Mouse (Mus musculus): ENCODE results near the gene Gm3383. TPM values are rescaled to one million over a fixed set of nuclear protein-coding genes. Genes with fewer than 3 reads are reported as not detected.
"Not testable (repeated sequence)": the region's sequence is repeated elsewhere in the genome, so short reads cannot be mapped to it uniquely, and the experiment has no call there.

Gene Gm3383
- 3.3 and 4.5 TPM in 2 replicates for polyA plus RNA-seq (2012; rRNA removed)

GRCm38 (mm10) chr14:5807882-5808281 lies at the start of gene Gm3383:
Gene Gm3383 (minus strand): TSS chr14:5807982.
- not testable (repeated sequence) for DNase-seq (ENCODE audit: low spot score)

- not testable (repeated sequence) for DNase-seq (ENCODE audit: low spot score)
These were observed 48.1 kb upstream of the Gm3383 start for GRCm38 (mm10) chr14:5855911-5856310.

GRCm38 (mm10) chr14:5830229-5830628 lies 22.4 kb upstream of the Gm3383 start, which contains the start of gene Gm3424:
Gene Gm3424 (minus strand): TSS chr14:5830329.
- not testable (repeated sequence) for DNase-seq (ENCODE audit: low spot score)

GRCm38 (mm10) chr14:5812699-5813356 lies 5.0 kb upstream of the Gm3383 start:
- DNase-seq (ENCODE audit: low spot score) = not testable (repeated sequence)

GRCm38 (mm10) chr14:5741477-5741876 lies 66.3 kb downstream of the Gm3383 start, which contains the start of gene Gm3373:
Gene Gm3373 (minus strand): TSS chr14:5741577.
- DNase-seq (ENCODE audit: low spot score) = not testable (repeated sequence)

GRCm38 (mm10) chr14:5687357-5687756 lies 120.4 kb downstream of the Gm3383 start, which contains the start of gene Gm9603:
Gene Gm9603 (minus strand): TSS chr14:5687457.
- DNase-seq (ENCODE audit: low spot score) = not testable (repeated sequence)

GRCm38 (mm10) chr14:5632928-5633327 lies 174.9 kb downstream of the Gm3383 start, which contains the start of gene Gm8265:
Gene Gm8265 (minus strand): TSS chr14:5633028.
- not testable (repeated sequence) for DNase-seq (ENCODE audit: low spot score)

Other genes starting within 250 kb of the Gm3383 start
- gene Gm8265, start 175.0 kb downstream of the Gm3383 start, polyA plus RNA-seq (2012; rRNA removed) = not detected in 2 replicates
- gene Gm9603, start 120.5 kb downstream of the Gm3383 start, polyA plus RNA-seq (2012; rRNA removed) = not detected in 2 replicates
- gene Gm3373, start 66.4 kb downstream of the Gm3383 start, polyA plus RNA-seq (2012; rRNA removed) = 1.1 and 1.9 TPM in 2 replicates
- gene Gm3424, start 22.3 kb upstream of the Gm3383 start, polyA plus RNA-seq (2012; rRNA removed) = not detected in 2 replicates
- 0.32 and 0.37 TPM in 2 replicates for gene Gm8237, start 72.4 kb upstream of the Gm3383 start, polyA plus RNA-seq (2012; rRNA removed)
- 3.4 and 4.9 TPM in 2 replicates for gene Gm3248, start 153.8 kb upstream of the Gm3383 start, polyA plus RNA-seq (2012; rRNA removed)
- not detected in 2 replicates for gene Gm3453, start 171.2 kb upstream of the Gm3383 start, polyA plus RNA-seq (2012; rRNA removed)

All from urinary bladder, adult 2 months (tissue).